Mouse (Mus musculus) heart, postnatal 0 days (tissue): ENCODE measurements at regions not wholly inside any gene's neighbourhood (a gene's known extent, or its start where the extent isn't known, plus 50 kb on each side); places are given as distances from the start of the nearest gene placed in this dataset.

Source experiments
- CTCF ChIP-seq: IDR thresholded peaks from 2 replicates; pipeline ENCODE4 v1.5.1; 2016; ENCODE audit warnings: antibody characterized with exemption, control low read depth, low read depth
- EP300 ChIP-seq: IDR thresholded peaks from 2 replicates; pipeline ENCODE4 v1.6.1; 2016; ENCODE audit warnings: antibody characterized with exemption, low read depth

DNA sequence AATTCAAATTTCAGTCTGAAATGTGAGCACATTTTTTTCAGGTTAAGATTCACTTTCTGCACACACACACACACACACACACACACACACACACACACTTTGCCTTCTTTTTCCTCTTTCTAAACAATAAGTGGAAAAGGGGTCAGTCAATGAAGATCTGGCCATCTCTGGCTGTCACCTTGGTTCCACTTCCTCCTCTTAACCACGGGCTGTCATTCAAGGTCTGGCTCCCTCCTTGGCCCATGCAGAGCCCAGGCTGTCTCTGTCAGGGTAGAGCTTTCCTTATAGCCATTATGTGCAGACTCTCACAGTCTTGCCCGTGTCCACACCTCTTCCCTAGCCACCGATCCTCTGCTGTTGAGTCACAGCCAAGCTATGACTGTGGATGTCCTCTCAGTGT is 79.9 kb upstream of the Slc22a23 start:
- no peak for TF ChIP-seq CTCF
- TF ChIP-seq EP300, result no peak
